Mouse (Mus musculus) heart, postnatal 0 days (tissue): ENCODE results near the gene Zfp597.

Source experiments
- CTCF ChIP-seq: IDR thresholded peaks from 2 replicates; pipeline ENCODE4 v1.5.1; 2016; ENCODE audit warnings: antibody characterized with exemption, control low read depth, low read depth
- EP300 ChIP-seq: IDR thresholded peaks from 2 replicates; pipeline ENCODE4 v1.6.1; 2016; ENCODE audit warnings: antibody characterized with exemption, low read depth

DNA sequence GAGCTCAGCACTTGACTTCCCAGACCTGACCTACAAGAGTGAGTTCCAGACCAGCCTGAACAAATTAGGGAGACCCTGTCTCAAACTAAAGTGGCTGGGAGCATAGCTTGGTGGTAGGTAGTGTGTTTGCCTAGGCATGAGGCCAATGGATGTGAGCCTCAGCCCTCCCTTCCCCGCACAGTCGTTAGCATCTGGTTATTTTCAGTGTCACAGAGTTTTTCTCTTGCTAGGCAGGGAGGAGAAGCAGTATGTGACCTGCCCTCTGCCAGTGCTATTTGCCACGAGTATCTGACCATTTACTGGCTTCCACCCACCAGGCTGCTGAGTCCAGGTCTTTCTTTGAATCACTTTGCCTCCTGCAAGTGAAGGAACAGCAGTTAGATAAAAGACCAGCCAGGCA is 9.4 kb upstream of the Zfp597 start:
- TF ChIP-seq EP300 (no peak), CTCF (no peak)
